Mouse (Mus musculus): ENCODE measurements around the gene Snx29. TPM values are rescaled to one million over a fixed set of nuclear protein-coding genes. Genes with fewer than 3 reads are reported as not detected.

The Snx29 gene
- total and polyA plus RNA-seq, 3 experiments: 2.6 to 9.9 (median 8.9) TPM

- intact Hi-C loops (cut with DNase I): no loop called here
- WGBS: 54% methylated on average over 7 of the region's 7 CpGs
- H3K9ac ChIP-seq (ENCODE audit: low read depth, low read length): no peak overlapping the region
- no peaks in the 10 kb centered on the region for H3K4me1 ChIP-seq (ENCODE audit: control insufficient read depth, insufficient read depth, low read length)
- H3K27ac ChIP-seq: no peak overlapping the region
- no peak overlapping the region for H3K4me3 ChIP-seq
- DNase-seq: no peak
- no peaks in the 10 kb centered on the region for H3K79me2 ChIP-seq (replicated peaks; ENCODE audit: control insufficient read depth, insufficient read depth, low read length)
- H3K27me3 ChIP-seq (ENCODE audit: control insufficient read depth, insufficient read depth, low read length): no peaks in the 10 kb centered on the region
- no peak for TF ChIP-seq CTCF (IDR thresholded peaks at IDR 0.05)
- no peak for TF ChIP-seq POLR2A (IDR thresholded peaks at IDR 0.05; ENCODE audit: insufficient read depth, low read depth, low read length)
- TF ChIP-seq EP300 (IDR thresholded peaks at IDR 0.05; ENCODE audit: insufficient read depth, low read depth, low read length): no peak
- H3K36me3 ChIP-seq (ENCODE audit: control insufficient read depth, insufficient read depth, low read length): no peaks in the 10 kb centered on the region
Measured at GRCm38 (mm10) chr16:11400936-11401335, 78.2 kb downstream of the Snx29 start.

- H3K27me3 ChIP-seq (ENCODE audit: control insufficient read depth, insufficient read depth, low read length): no peaks in the 10 kb centered on the region
- H3K79me2 ChIP-seq (replicated peaks; ENCODE audit: control insufficient read depth, insufficient read depth, low read length): no peaks in the 10 kb centered on the region
- no peak overlapping the region for H3K9ac ChIP-seq (ENCODE audit: low read depth, low read length)
- H3K4me3 ChIP-seq: no peak overlapping the region
- DNase-seq: no peak
- H3K36me3 ChIP-seq (ENCODE audit: control insufficient read depth, insufficient read depth, low read length): no peaks in the 10 kb centered on the region
- TF ChIP-seq POLR2A (IDR thresholded peaks at IDR 0.05; ENCODE audit: insufficient read depth, low read depth, low read length) (no peak), CTCF (IDR thresholded peaks at IDR 0.05) (no peak), EP300 (IDR thresholded peaks at IDR 0.05; ENCODE audit: insufficient read depth, low read depth, low read length) (no peak)
- no peak overlapping the region for H3K27ac ChIP-seq
- intact Hi-C loops (cut with DNase I): no loop called here
- no peaks in the 10 kb centered on the region for H3K4me1 ChIP-seq (ENCODE audit: control insufficient read depth, insufficient read depth, low read length)
- WGBS: 77% methylated on average over 3 of the region's 3 CpGs
Measured at GRCm38 (mm10) chr16:11405193-11405592, 82.5 kb downstream of the Snx29 start.

GRCm38 (mm10) chr16:11406201-11406600, 83.5 kb downstream of the Snx29 start:
- Histone ChIP-seq H3K79me2 (replicated peaks; ENCODE audit: control insufficient read depth, insufficient read depth, low read length) (no peaks in the 10 kb centered on the region), H3K27ac (no peak overlapping the region), H3K27me3 (ENCODE audit: control insufficient read depth, insufficient read depth, low read length) (no peaks in the 10 kb centered on the region), H3K4me1 (ENCODE audit: control insufficient read depth, insufficient read depth, low read length) (no peaks in the 10 kb centered on the region), H3K9ac (ENCODE audit: low read depth, low read length) (no peak overlapping the region), H3K36me3 (ENCODE audit: control insufficient read depth, insufficient read depth, low read length) (no peaks in the 10 kb centered on the region), H3K4me3 (no peak overlapping the region)
- intact Hi-C loops (cut with DNase I): no loop called here
- no peak for TF ChIP-seq EP300 (IDR thresholded peaks at IDR 0.05; ENCODE audit: insufficient read depth, low read depth, low read length)
- TF ChIP-seq POLR2A (IDR thresholded peaks at IDR 0.05; ENCODE audit: insufficient read depth, low read depth, low read length): no peak
- no peak for TF ChIP-seq CTCF (IDR thresholded peaks at IDR 0.05)
- no peak for DNase-seq
- WGBS: 93% methylated on average over 5 of the region's 5 CpGs

GRCm38 (mm10) chr16:11406622-11407021, 83.9 kb downstream of the Snx29 start:
- Histone ChIP-seq H3K36me3 (ENCODE audit: control insufficient read depth, insufficient read depth, low read length) (no peaks in the 10 kb centered on the region), H3K9ac (ENCODE audit: low read depth, low read length) (no peak overlapping the region), H3K27ac (no peak overlapping the region), H3K4me3 (no peak overlapping the region), H3K4me1 (ENCODE audit: control insufficient read depth, insufficient read depth, low read length) (no peaks in the 10 kb centered on the region), H3K27me3 (ENCODE audit: control insufficient read depth, insufficient read depth, low read length) (no peaks in the 10 kb centered on the region), H3K79me2 (replicated peaks; ENCODE audit: control insufficient read depth, insufficient read depth, low read length) (no peaks in the 10 kb centered on the region)
- WGBS: 82% methylated on average over 9 of the region's 9 CpGs
- TF ChIP-seq POLR2A (IDR thresholded peaks at IDR 0.05; ENCODE audit: insufficient read depth, low read depth, low read length): no peak
- TF ChIP-seq EP300 (IDR thresholded peaks at IDR 0.05; ENCODE audit: insufficient read depth, low read depth, low read length): no peak
- no peak for TF ChIP-seq CTCF (IDR thresholded peaks at IDR 0.05)
- no peak for DNase-seq
- intact Hi-C loops (cut with DNase I): no loop called here

- no peaks in the 10 kb centered on the region for H3K27me3 ChIP-seq (ENCODE audit: control insufficient read depth, insufficient read depth, low read length)
- no peak overlapping the region for H3K4me3 ChIP-seq
- intact Hi-C loops (cut with DNase I): no loop called here
- TF ChIP-seq CTCF (IDR thresholded peaks at IDR 0.05) (no peak), EP300 (IDR thresholded peaks at IDR 0.05; ENCODE audit: insufficient read depth, low read depth, low read length) (no peak), POLR2A (IDR thresholded peaks at IDR 0.05; ENCODE audit: insufficient read depth, low read depth, low read length) (no peak)
- no peaks in the 10 kb centered on the region for H3K36me3 ChIP-seq (ENCODE audit: control insufficient read depth, insufficient read depth, low read length)
- no peak overlapping the region for H3K27ac ChIP-seq
- H3K4me1 ChIP-seq (ENCODE audit: control insufficient read depth, insufficient read depth, low read length): no peaks in the 10 kb centered on the region
- no peak for DNase-seq
- no peaks in the 10 kb centered on the region for H3K79me2 ChIP-seq (replicated peaks; ENCODE audit: control insufficient read depth, insufficient read depth, low read length)
- WGBS: 62% methylated on average over 8 of the region's 8 CpGs
- no peak overlapping the region for H3K9ac ChIP-seq (ENCODE audit: low read depth, low read length)
Measured at GRCm38 (mm10) chr16:11407932-11408620, 85.4 kb downstream of the Snx29 start.

- intact Hi-C loops (cut with DNase I): no loop called here
- Histone ChIP-seq H3K4me1 (ENCODE audit: control insufficient read depth, insufficient read depth, low read length) (no peaks in the 10 kb centered on the region), H3K79me2 (replicated peaks; ENCODE audit: control insufficient read depth, insufficient read depth, low read length) (no peaks in the 10 kb centered on the region), H3K27me3 (ENCODE audit: control insufficient read depth, insufficient read depth, low read length) (no peaks in the 10 kb centered on the region), H3K4me3 (no peak overlapping the region), H3K27ac (no peak overlapping the region), H3K36me3 (ENCODE audit: control insufficient read depth, insufficient read depth, low read length) (no peaks in the 10 kb centered on the region), H3K9ac (ENCODE audit: low read depth, low read length) (no peak overlapping the region)
- WGBS: 90% methylated on average over 4 of the region's 4 CpGs
- no peak for DNase-seq
- no peak for TF ChIP-seq EP300 (IDR thresholded peaks at IDR 0.05; ENCODE audit: insufficient read depth, low read depth, low read length)
- TF ChIP-seq POLR2A (IDR thresholded peaks at IDR 0.05; ENCODE audit: insufficient read depth, low read depth, low read length): no peak
- no peak for TF ChIP-seq CTCF (IDR thresholded peaks at IDR 0.05)
Measured at GRCm38 (mm10) chr16:11408726-11409125, 86.0 kb downstream of the Snx29 start.

Data from heart, adult 2 months (tissue).